Mouse (Mus musculus) lung, postnatal 25 days (tissue): ENCODE data around the gene Pik3c2g.
A peak's percentile ranks its signal among the peaks of the same experiment; 100 is the strongest.

ENCODE experiments used
- DNase-seq: peaks from one replicate; pipeline ENCODE4 v3.0.0; 2022; ENCODE audit warnings: low spot score

Pik3c2g gene

DNA sequence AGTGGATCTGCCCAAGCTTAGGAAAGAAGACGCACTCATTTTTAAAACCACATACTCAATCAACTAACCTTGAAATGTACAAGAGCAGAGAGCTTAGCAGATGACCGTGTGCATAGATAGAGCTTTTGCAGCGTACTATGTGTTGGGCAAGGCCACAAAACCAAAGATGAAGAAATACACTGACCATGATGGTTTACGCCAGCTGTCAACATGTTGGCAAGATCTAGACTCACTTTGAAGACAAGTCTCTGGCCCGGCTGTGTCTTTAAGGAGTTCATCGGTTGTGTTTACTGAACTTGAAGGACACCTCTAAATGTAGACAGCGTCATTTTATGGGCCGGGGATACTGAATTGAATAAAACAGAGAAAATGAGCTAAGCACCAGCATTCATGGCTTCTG, 254.3 kb downstream of the Pik3c2g start:
- DNase-seq: no peak

GRCm38 (mm10) chr6:139842626-139843025, 255.6 kb downstream of the Pik3c2g start:
- no peak for DNase-seq

DNA sequence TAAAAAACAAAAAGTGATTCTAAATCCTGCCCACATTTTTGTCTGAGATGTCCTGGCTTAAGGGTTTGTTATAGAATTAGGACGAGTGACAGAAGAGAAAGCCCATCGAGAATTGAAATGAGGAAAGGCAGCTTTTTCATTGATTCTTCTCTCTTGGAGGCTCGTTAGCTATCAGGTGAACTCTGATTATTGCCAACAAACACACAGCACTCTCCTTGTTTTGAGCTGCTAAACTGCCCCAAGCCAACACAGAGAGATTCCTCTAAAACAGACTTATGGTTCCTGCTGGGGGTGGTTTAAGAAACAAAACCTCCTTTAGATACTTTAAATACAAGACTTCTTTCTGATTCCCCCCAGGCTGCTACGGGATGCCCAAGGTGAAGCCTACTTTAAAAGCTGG, 256.5 kb downstream of the Pik3c2g start:
- DNase-seq: no peak

- DNase-seq: no peak
Observed at GRCm38 (mm10) chr6:139846889-139847544, 260.0 kb downstream of the Pik3c2g start.

DNA sequence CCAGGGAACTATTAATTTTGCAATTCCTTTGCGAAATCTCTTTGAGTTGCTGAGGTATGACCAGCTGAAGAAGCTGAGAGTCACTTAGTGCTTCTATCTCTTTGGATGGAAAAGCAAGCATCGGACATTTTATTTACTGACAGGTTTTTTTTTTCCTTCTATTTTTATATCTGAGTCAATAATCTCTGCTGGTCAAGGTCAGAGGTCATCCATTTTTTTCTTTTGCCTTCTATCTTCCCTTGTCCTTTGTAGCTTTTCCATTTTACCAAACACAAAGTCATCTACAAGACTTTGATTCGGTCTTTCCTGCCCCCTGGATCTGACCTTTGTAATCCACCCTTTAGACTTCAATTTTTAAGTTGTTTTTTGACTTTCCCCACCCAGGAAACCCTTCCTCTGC, 262.9 kb downstream of the Pik3c2g start:
- DNase-seq: no peak

GRCm38 (mm10) chr6:139851705-139852603, 264.9 kb downstream of the Pik3c2g start:
- no peak for DNase-seq

- no peak for DNase-seq
Observed at GRCm38 (mm10) chr6:139852836-139853235, 265.8 kb downstream of the Pik3c2g start.

- DNase-seq: no peak
Observed at GRCm38 (mm10) chr6:139860141-139860540, 273.1 kb downstream of the Pik3c2g start.

DNA sequence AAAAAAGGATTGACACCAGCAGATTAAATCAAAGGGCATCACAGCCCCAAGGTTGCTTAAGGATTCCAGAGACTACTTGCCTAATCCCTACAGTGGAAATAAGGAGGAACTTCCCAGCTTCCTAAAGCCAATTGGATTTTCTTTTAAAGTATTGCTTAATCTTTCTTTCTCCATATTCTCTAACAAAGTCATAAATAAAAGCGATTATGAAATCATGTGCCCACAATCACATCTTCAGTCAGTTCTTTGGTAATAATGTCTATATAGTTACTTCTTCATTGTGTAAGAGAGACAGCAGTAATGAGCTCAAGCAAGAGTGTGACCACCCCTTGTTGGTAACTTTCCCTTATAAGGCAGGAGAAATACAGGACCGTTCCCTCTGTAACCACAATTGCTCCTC, 274.5 kb downstream of the Pik3c2g start:
- DNase-seq: no peak

DNA sequence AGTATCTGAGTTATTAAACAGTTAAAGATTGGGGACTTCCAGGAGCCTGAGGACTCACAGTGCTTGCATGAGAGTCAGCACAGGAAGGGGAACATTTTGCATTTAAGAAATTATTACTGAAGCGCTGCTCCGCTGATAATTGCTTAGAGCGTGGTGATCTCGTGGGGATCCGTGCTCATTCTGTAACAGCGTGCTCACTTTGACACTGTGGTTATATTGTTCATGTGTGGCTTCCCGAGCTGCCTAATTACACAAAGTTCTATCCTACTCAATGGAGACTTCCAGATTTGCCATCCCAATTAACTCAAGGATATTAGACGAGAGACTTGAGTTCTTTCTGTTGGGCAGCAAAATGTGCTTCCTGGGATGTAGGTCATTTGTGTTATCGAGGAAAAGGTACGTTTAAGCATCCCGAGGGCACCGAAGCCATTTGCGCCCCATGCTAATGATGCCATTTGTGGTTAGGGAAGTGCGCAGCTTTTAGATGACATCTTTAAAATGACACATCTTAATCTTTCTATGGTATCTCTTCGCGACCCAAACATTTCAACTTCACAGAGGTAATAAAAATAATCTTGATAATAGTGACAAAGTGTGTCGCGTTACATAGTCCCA, 278.1 kb downstream of the Pik3c2g start:
- DNase-seq: no peak

DNA sequence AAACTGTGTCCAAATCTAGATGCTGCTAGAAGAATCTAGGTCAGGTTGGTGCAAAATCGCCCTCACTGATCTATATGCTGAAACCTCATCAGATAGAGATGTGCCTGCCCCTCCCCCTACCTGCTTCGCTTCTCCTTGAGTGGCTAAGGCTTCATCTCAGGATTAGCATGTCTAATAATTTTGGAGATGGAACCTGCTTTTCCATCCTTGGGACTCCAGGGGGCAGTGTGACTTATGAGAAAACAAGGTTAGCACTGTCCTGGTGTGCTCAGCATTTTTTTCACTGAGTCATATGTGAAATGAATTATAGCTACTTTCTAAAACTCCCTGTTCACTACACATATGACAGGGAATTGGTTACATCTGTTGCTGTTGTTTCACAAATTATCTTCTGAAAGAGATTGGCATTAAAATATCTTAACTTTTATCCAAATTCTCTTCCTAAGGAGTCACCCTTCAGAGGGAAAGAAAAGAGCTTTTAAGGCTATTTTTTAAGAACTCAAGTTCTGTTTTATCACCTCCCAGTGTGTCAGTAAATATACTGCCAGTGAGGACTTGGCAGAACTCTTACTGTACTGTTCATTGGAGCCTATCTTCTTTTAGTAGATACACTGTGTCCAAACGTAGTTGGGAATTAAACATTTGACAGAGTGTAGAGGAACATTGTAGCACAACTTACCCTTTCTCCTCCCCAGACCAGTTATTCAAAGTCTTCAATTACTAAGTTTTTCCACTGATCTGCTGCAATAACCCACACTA, 287.6 kb downstream of the Pik3c2g start:
- DNase-seq: peak; percentile 35

- DNase-seq: no peak
Observed at GRCm38 (mm10) chr6:139876691-139877090, 289.7 kb downstream of the Pik3c2g start.

DNA sequence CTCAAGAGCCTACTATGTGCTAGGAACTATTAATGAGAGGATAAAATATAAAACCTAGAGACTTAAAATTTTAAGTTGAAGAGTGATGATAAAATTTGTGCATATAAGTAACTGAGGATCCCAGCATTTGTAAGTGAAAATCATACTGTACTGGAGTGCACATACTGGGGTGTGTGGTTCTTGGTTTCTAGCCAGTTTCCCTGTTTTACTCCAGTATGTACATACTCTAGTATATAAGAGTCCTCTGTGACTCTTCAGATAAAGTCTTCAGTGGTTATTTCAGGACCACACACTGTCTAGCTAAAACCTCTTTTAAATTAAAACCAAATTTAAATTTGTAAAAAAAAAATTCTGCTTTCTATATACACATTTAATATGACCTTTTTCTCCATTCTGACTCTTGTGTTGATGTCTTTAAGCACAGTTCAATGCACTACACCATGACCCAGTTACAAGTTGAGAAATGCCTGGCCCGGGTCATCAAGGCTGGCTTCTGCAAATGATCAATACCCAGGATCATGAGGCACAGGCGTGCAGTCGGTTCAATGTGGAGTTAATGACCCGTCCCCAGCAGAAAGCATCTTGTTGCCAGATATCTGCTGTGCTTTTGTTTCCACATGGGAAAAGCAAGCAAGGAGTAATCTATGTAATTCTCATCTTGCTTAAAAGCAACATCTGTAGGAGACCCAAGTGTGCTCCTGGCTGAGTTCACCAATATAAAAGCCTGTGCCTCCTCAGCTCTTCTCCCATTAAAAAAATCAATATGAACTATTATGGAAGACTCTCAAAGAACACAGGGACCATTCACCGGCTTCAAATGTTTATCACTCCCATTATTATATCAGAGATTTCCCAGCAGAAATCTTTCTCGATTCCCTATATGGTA, 290.7 kb downstream of the Pik3c2g start:
- DNase-seq: peak; percentile 5

DNA sequence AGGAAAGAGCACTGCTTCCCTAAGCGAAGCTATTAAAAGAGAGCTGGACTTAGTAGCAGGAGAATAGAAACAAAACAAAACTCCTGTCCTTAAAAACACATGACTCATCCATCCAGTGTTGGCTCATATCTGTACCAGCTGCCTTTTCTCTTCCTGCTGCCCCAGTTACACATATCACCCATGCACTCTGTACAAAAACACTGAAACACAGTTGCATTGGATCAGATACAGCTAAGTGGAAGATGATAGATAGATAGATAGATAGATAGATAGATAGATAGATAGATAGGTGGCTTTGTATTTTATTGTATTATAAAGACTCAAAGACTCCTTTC, 291.3 kb downstream of the Pik3c2g start:
- DNase-seq: peak; percentile 32

GRCm38 (mm10) chr6:139882076-139882475, 295.1 kb downstream of the Pik3c2g start:
- DNase-seq: no peak

DNA sequence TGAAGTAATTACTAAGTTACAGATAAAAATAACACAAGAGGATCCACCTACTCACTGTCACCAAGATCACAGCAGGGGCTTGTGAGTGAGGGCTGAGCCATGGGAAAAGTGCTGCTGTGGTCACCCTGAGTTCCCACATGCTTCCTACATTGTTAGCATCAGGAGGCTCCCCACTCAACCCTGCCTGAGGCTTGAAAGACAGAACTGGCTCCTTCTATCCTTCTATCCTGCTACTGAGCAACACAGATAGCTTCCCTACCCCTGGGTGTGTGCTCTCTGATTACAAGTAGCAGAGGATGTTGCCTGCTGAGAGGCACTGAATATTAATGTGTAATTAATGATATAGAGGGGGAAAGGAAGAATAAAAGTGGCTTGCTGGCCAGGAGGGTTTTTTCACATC, 300.2 kb downstream of the Pik3c2g start:
- no peak for DNase-seq

GRCm38 (mm10) chr6:139895637-139896036, 308.6 kb downstream of the Pik3c2g start:
- no peak for DNase-seq

DNA sequence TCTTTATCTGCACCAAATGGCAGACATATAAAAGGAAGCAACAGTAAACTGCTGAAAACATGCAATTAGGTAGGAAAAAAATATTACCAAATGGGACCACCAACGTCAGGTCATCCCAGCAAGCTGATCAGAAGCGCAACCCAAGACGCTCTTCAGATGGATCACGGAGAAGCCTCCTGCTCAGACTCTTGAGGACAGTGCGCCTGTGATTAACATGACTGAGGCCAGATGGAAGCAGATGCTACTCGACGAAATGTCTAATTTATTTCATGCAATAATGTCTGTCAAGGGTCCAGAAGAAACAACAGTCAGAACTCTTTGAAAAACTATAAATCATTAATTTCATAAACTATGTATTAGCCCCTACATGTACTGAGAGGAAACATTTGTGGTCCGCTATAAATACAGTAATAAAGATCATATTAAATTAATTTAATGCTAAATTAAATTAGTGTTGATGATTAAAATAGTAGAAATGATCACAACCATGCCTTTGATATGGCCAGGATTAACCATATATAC, 312.7 kb downstream of the Pik3c2g start:
- no peak for DNase-seq

DNA sequence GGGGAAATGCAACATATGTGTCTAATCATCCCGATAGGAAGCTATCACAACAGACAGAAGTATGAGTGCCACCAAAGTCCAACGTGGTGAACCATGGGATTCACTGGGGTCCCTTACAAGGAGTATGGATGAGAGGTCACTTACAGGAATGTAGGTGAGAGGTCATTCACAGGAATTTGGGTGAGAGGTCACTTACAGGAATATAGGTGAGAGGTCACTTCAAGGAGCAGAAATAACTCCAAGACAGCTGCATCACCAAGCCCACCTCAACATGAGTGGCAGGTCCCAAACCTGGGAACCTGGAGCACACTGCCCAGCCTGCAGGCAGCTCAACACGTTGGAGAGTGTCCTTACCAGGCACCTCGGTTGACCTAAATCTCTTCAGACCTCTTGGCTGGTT, 314.8 kb downstream of the Pik3c2g start:
- no peak for DNase-seq

DNA sequence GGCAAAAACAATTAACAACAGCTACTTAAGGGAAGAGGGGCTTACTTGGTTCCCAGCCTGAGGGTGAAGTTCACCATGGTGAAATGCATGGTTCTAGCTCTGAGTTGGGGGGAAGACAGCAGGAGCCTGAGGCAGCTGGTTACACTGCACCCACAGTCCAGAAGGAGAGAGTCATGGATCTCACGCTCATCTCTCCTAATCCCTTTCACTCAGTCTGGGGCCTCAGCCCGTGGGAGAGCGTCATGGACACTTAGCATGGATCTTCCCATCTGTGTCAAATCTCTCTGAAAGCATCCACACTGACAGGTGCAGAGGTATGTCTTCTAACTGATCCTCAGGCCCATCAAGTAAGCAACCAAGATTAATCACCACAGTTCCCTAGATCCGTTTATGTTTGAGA, 320.1 kb downstream of the Pik3c2g start:
- DNase-seq: no peak

DNA sequence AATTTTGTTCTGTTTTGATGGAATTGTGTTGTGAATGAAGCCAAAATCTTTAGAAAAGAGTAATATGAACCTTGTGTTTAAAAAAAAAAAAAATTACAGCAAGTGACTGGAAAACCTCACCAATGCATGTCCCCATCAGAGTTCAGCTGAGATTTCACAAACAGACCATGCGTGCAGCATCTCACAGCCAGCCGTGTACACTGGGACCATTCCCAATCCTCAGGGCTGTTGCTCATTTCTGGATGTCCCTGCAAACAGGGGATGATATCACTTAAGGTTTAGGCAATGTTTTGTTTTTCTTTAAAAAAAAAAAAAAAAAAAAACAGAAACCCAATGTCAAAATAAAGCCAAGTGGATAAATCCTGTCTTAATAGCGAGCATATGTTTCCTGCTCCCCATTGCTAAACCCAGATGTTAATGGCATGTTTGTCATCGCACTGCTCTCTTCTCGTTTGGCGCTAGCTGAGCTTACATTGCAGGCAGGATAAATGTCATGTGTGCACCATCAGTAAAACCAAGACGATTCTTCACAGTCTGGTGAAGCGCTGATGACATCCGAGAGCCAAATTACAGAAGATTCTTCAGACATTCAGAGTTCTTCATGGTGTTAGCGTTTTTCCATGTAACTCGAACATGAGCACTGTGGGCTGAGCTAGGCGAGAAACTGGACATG, 322.1 kb downstream of the Pik3c2g start:
- peak; percentile 5 for DNase-seq
